9 mouse cellular contexts compared by ENCODE assay signal in the genomic region with DNA sequence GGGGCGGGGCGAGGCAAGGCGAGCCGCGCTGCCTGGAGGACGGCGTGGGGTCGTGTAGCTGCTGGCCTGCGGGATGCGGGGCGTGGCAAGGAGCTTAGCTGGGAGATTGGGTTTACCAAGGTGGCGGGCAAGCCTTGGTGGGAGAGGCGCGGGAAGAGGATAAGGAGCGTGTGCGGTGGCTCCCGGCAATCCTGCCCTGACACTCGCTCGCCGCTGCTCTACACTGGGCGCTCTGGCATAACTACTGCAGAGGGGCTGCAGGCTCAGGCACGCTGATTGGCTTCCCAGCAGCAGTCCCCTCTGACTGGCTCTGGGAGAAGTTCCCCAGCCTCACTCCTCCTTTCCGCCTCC. TPM values are rescaled to one million over a fixed set of nuclear protein-coding genes. Genes with fewer than 3 reads are reported as not detected.
DNase-seq lines count a peak whose midpoint lies in the region; ATAC-seq and TF ChIP-seq lines count a peak whose summit lies in the region.
"Had no signal": no experiment of that assay in that cellular context is flagged by ENCODE, and none has a peak within 500 bp of the region (broad histone marks: within the 10 kb centered on the region; RNA-seq: fewer than 3 reads in every experiment).

No protein-coding gene starts in this region.

- DNase-seq in ovary, postnatal 14 days (ENCODE audit: low spot score) = peak; percentile 13
- DNase-seq in ovary, postnatal 10 days (ENCODE audit: low spot score) = no peak
- DNase-seq in limb, embryonic 14.5 days (ENCODE audit: low spot score) = peak; percentile 75
- no peak for DNase-seq in spleen, postnatal 36 days (ENCODE audit: low spot score in 2 of 2)

- no peak for ATAC-seq in erythroblast, adult 5-6 weeks (replicated peaks; ENCODE audit: low FRiP score, poor library complexity, severe bottlenecking)
- ATAC-seq in granulocyte monocyte progenitor cell, adult 5-6 weeks (replicated peaks; ENCODE audit: poor library complexity, severe bottlenecking) = peak; percentile 95
- peak; percentile 93 for ATAC-seq in limb, embryonic 14.5 days (ENCODE audit: low FRiP score, low read depth)
- ATAC-seq in neural tube, embryonic 14.5 days (ENCODE audit: low read depth) = peak; percentile 96

- H3K36me3 ChIP-seq in erythroblast, embryonic 14.5 days (ENCODE audit: control insufficient read depth) = no peaks in the 10 kb centered on the region
- no peaks in the 10 kb centered on the region for H3K36me3 ChIP-seq in limb, embryonic 14.5 days (ENCODE audit: control insufficient read depth, insufficient read depth, low read length)
- no peaks in the 10 kb centered on the region for H3K36me3 ChIP-seq in neural tube, embryonic 14.5 days (ENCODE audit: control insufficient read depth, insufficient read depth, low read length)

- WGBS in limb, embryonic 14.5 days = 25% methylated on average over 11 of the region's 23 CpGs
- WGBS in neural tube, embryonic 14.5 days = 36% methylated on average over 17 of the region's 23 CpGs

- H3K9me3 ChIP-seq in erythroblast, embryonic 14.5 days (ENCODE audit: control insufficient read depth, low read length) = peaks cover 12% of the 10 kb centered on the region
- no peaks in the 10 kb centered on the region for H3K9me3 ChIP-seq in limb, embryonic 14.5 days (ENCODE audit: control insufficient read depth, low read length)
- H3K9me3 ChIP-seq in neural tube, embryonic 14.5 days (ENCODE audit: control insufficient read depth, low read length) = no peaks in the 10 kb centered on the region

- peaks cover 4% of the 10 kb centered on the region for H3K4me1 ChIP-seq in erythroblast, embryonic 14.5 days (ENCODE audit: control insufficient read depth)
- peaks cover 17% of the 10 kb centered on the region for H3K4me1 ChIP-seq in limb, embryonic 14.5 days (ENCODE audit: control insufficient read depth, insufficient read depth, low read length)
- H3K4me1 ChIP-seq in neural tube, embryonic 14.5 days (ENCODE audit: control insufficient read depth, insufficient read depth, low read length) = no peaks in the 10 kb centered on the region

- no peak for TF ChIP-seq POLR2A in limb, embryonic 14.5 days (IDR thresholded peaks at IDR 0.05; ENCODE audit: borderline replicate concordance, extremely low read depth, insufficient read depth, insufficient read length)

- H3K4me2 ChIP-seq in limb, embryonic 14.5 days (replicated peaks; ENCODE audit: low read depth, low read length, severe bottlenecking) = peak overlapping the region; percentile 45
- H3K4me2 ChIP-seq in neural tube, embryonic 14.5 days (ENCODE audit: low read depth, low read length) = peak overlapping the region; percentile 68

- H3K27ac ChIP-seq in limb, embryonic 14.5 days (replicated peaks; ENCODE audit: low read depth, low read length) = peak overlapping the region; percentile 82
- 0 out of 2 replicates have a peak overlapping the region, but pooled peaks have one; percentile 18 for H3K27ac ChIP-seq in neural tube, embryonic 14.5 days (ENCODE audit: low read depth, low read length)

- peak overlapping the region; percentile 46 for H3K4me3 ChIP-seq in erythroblast, embryonic 14.5 days (replicated peaks)
- peak overlapping the region; percentile 59 for H3K4me3 ChIP-seq in limb, embryonic 14.5 days (replicated peaks; ENCODE audit: low read length)
- peak overlapping the region; percentile 37 for H3K4me3 ChIP-seq in neural tube, embryonic 14.5 days (ENCODE audit: low read depth, low read length)

- peak overlapping the region; percentile 76 for H3K9ac ChIP-seq in limb, embryonic 14.5 days (ENCODE audit: low read depth, low read length, severe bottlenecking)
- peak overlapping the region; percentile 28; the same call in 1 of the 2 replicates for H3K9ac ChIP-seq in neural tube, embryonic 14.5 days (replicated peaks; ENCODE audit: low read depth, low read length)

- peaks cover 33% of the 10 kb centered on the region for H3K27me3 ChIP-seq in erythroblast, embryonic 14.5 days (ENCODE audit: control insufficient read depth)
- H3K27me3 ChIP-seq in limb, embryonic 14.5 days (ENCODE audit: control insufficient read depth, insufficient read depth, low read length) = no peaks in the 10 kb centered on the region
- H3K27me3 ChIP-seq in neural tube, embryonic 14.5 days (ENCODE audit: control insufficient read depth, insufficient read depth, low read length) = no peaks in the 10 kb centered on the region

RNA-seq across cellular contexts. Expression of gene Gpc3, which starts 0.3 kb away (rescaled TPM):
- polyA plus RNA-seq in erythroblast, embryonic 14.5 days (2012) = 0.07 and 0.08 TPM in 2 replicates
- total RNA-seq in erythroblast, adult 5-6 weeks (2015; ENCODE audit: low replicate concordance) = not detected in 2 replicates
- not detected in 2 replicates for total RNA-seq in erythroblast, adult 5-6 weeks (2017; ENCODE audit: low replicate concordance)
- 2.2 and 6.1 TPM in 2 replicates for total RNA-seq in granulocyte monocyte progenitor cell, adult 5-6 weeks (2014; fragmentation: Nextera tagmentation)
- 3.6 and 4.3 TPM in 2 replicates for total RNA-seq in granulocyte monocyte progenitor cell, adult 5-6 weeks (2017)
- 730 and 849 TPM in 2 replicates for polyA plus RNA-seq in limb, embryonic 14.5 days (2012; rRNA removed)
- polyA plus RNA-seq in limb, embryonic 14.5 days (2014; fragmentation: Nextera tagmentation; extraction: Ambion mirVana) = 985 and 1,114 TPM in 2 replicates
- 33.2 and 117 TPM in 2 replicates for polyA plus RNA-seq in neural tube, embryonic 14.5 days (2014; fragmentation: Nextera tagmentation; extraction: Ambion mirVana)
- polyA plus RNA-seq: C2C12 had no signal

Comparison
In these comparisons a context has a peak if more than half of its experiments do, and no peak if none do; other contexts are left out.
1. DNase-seq: peak in ovary, postnatal 14 days (single experiment) and limb, embryonic 14.5 days (single experiment); none in ovary, postnatal 10 days (single experiment) and spleen, postnatal 36 days (0 of 2).
2. RNA of gene Gpc3, which starts 0.3 kb away (polyA plus RNA-seq): 730 to 1,114 TPM in limb, embryonic 14.5 days and 33.2 to 117 TPM in neural tube, embryonic 14.5 days; 0.07 to 0.08 TPM in erythroblast, embryonic 14.5 days; every median in the first group is over 10 times any median in the second.
3. Peak in every context shown above with its lines, with median percentiles within 50 percentile points of each other: H3K4me3 ChIP-seq.